Mouse (Mus musculus) MEL (cell line): ENCODE measurements around the gene Gm11549. TPM values are rescaled to one million over a fixed set of nuclear protein-coding genes. Genes with fewer than 3 reads are reported as not detected.
A peak's percentile ranks its signal among the peaks of the same experiment; 100 is the strongest.

Experiments
- DNase-seq: peaks from one replicate; pipeline ENCODE4 v3.0.0; 2011; ENCODE audit warnings: low read depth, low spot score
- H3K27ac ChIP-seq: 2 replicates; pipeline ENCODE4 v1.5.1; 2012; ENCODE audit warnings: low read depth, mild to moderate bottlenecking, control low read depth, low read length, moderate library complexity; ENCODE audit not compliant: control insufficient read depth
- H3K27me3 ChIP-seq, 2 experiments: fragments of 150-350 bp in 1 of 2; sonication (generic) in 1 of 2; 2 replicates each; pipeline ENCODE4 v1.6.1; 2012; ENCODE audit warnings: low read length in 2 of 2, mild to moderate bottlenecking in 2 of 2, improper control_type of control experiment in 1 of 2, moderate library complexity in 1 of 2; ENCODE audit not compliant: insufficient read depth in 2 of 2, control insufficient read depth in 1 of 2
- H3K36me3 ChIP-seq, 2 experiments: 2 replicates each; pipeline ENCODE4 v1.6.1; 2012 to 2014; ENCODE audit warnings: low read length in 2 of 2, improper control_type of control experiment in 1 of 2, inconsistent platforms in 1 of 2, mild to moderate bottlenecking in 1 of 2; ENCODE audit not compliant: insufficient read depth in 2 of 2, control insufficient read depth in 1 of 2
- H3K4me1 ChIP-seq, 2 experiments: fragments of 150-350 bp in 1 of 2; sonication (generic) in 1 of 2; 2 replicates each; pipeline ENCODE4 v1.6.1; 2012; ENCODE audit warnings: low read length in 2 of 2, improper control_type of control experiment in 1 of 2, mild to moderate bottlenecking in 1 of 2; ENCODE audit not compliant: insufficient read depth in 2 of 2, control insufficient read depth in 1 of 2
- H3K4me3 ChIP-seq, 2 experiments: fragments of 150-350 bp in 1 of 2; sonication (generic) in 1 of 2; 2 replicates each; pipeline ENCODE4 v1.5.1; 2012; ENCODE audit warnings: low read depth in 2 of 2, low read length in 2 of 2, mild to moderate bottlenecking in 2 of 2, moderate library complexity in 2 of 2, control low read depth in 1 of 2, improper control_type of control experiment in 1 of 2; ENCODE audit not compliant: control insufficient read depth in 1 of 2, insufficient read depth in 1 of 2
- H3K79me2 ChIP-seq: 2 replicates; pipeline ENCODE4 v1.6.1; 2012; ENCODE audit warnings: mild to moderate bottlenecking, low read length, moderate library complexity; ENCODE audit not compliant: control insufficient read depth, poor library complexity, insufficient read depth
- H3K9ac ChIP-seq: 2 replicates; pipeline ENCODE4 v1.6.1; 2012; ENCODE audit warnings: low read depth, mild to moderate bottlenecking, control low read depth, low read length, moderate library complexity; ENCODE audit not compliant: control insufficient read depth, poor library complexity, severe bottlenecking
- H3K9me3 ChIP-seq: fragments of 150-350 bp; sonication (generic); replicated peaks from 2 replicates; pipeline ENCODE4 v1.6.1; 2012; ENCODE audit warnings: mild to moderate bottlenecking, low read length, improper control_type of control experiment, moderate library complexity; ENCODE audit not compliant: insufficient read depth
- BHLHE40 ChIP-seq: IDR thresholded peaks from 2 replicates; pipeline ENCODE4 v1.6.1; 2012; ENCODE audit warnings: low read depth, mild to moderate bottlenecking, inconsistent platforms, low read length, improper control_type of control experiment, borderline replicate concordance
- CHD2 ChIP-seq: IDR thresholded peaks from 2 replicates; pipeline ENCODE4 v1.6.1; 2011; ENCODE audit warnings: low read length, improper control_type of control experiment
- CTCF ChIP-seq, 3 experiments: IDR thresholded peaks in 2 of 3; conservative IDR thresholded peaks in 1 of 3; 2 replicates each; pipeline ENCODE4 v1.5.1; 2011 to 2012; ENCODE audit warnings: low read length in 3 of 3, low read depth in 2 of 3, mild to moderate bottlenecking in 2 of 3, improper control_type of control experiment in 1 of 3, inconsistent platforms in 1 of 3, mixed read lengths in 1 of 3, moderate library complexity in 1 of 3; ENCODE audit not compliant: control insufficient read depth in 1 of 3, insufficient read depth in 1 of 3, poor library complexity in 1 of 3, severe bottlenecking in 1 of 3
- E2F4 ChIP-seq: IDR thresholded peaks from 2 replicates; pipeline ENCODE4 v1.6.1; 2011; ENCODE audit warnings: low read depth, low read length, improper control_type of control experiment, borderline replicate concordance
- ELF1 ChIP-seq: IDR thresholded peaks from 2 replicates; pipeline ENCODE4 v1.6.1; 2014; ENCODE audit warnings: low read depth, mild to moderate bottlenecking, inconsistent platforms, low read length, improper control_type of control experiment, moderate library complexity
- EP300 ChIP-seq, 2 experiments: IDR thresholded peaks; 2 replicates each; pipeline ENCODE4 v1.6.1; 2011; ENCODE audit warnings: improper control_type of control experiment in 2 of 2, low read length in 2 of 2, low read depth in 1 of 2, mild to moderate bottlenecking in 1 of 2
- ETS1 ChIP-seq: IDR thresholded peaks from 2 replicates; pipeline ENCODE4 v1.6.1; 2012; ENCODE audit warnings: low read depth, mild to moderate bottlenecking, inconsistent platforms, low read length, improper control_type of control experiment, moderate library complexity
- GATA1 ChIP-seq: IDR thresholded peaks from 2 replicates; pipeline ENCODE4 v1.6.1; 2011; ENCODE audit warnings: low read depth, low read length, improper control_type of control experiment
- HCFC1 ChIP-seq: IDR thresholded peaks from 2 replicates; pipeline ENCODE4 v1.6.1; 2012; ENCODE audit warnings: low read depth, mild to moderate bottlenecking, inconsistent platforms, low read length, improper control_type of control experiment, moderate library complexity
- JUND ChIP-seq: IDR thresholded peaks from 2 replicates; pipeline ENCODE4 v1.6.1; 2011; ENCODE audit warnings: low read depth, mild to moderate bottlenecking, improper control_type of control experiment, low read length
- KAT2A ChIP-seq: conservative IDR thresholded peaks from 2 replicates; pipeline ENCODE4 v1.6.1; 2012; ENCODE audit warnings: low read depth, low read length, improper control_type of control experiment, inconsistent platforms
- MAFK ChIP-seq: IDR thresholded peaks from 2 replicates; pipeline ENCODE4 v1.6.1; 2011; ENCODE audit warnings: low read depth, mild to moderate bottlenecking, low read length, improper control_type of control experiment, borderline replicate concordance
- MAX ChIP-seq: IDR thresholded peaks from 2 replicates; pipeline ENCODE4 v1.6.1; 2011; ENCODE audit warnings: low read length, improper control_type of control experiment
- MAZ ChIP-seq: IDR thresholded peaks from 2 replicates; pipeline ENCODE4 v1.6.1; 2012; ENCODE audit warnings: low read depth, mild to moderate bottlenecking, inconsistent platforms, low read length, improper control_type of control experiment
- MEF2A ChIP-seq: IDR thresholded peaks from 2 replicates; pipeline ENCODE4 v1.6.1; 2014; ENCODE audit warnings: low read depth, mild to moderate bottlenecking, inconsistent platforms, low read length, improper control_type of control experiment; ENCODE audit not compliant: poor library complexity, insufficient replicate concordance, severe bottlenecking; ENCODE audit errors: extremely low read depth
- MXI1 ChIP-seq: IDR thresholded peaks from 2 replicates; pipeline ENCODE4 v1.6.1; 2011; ENCODE audit warnings: mild to moderate bottlenecking, low read depth, low read length, improper control_type of control experiment
- MYC ChIP-seq: IDR thresholded peaks from 2 replicates; pipeline ENCODE4 v1.6.1; 2011; ENCODE audit warnings: low read depth, mild to moderate bottlenecking, low read length, improper control_type of control experiment, moderate library complexity
- NRF1 ChIP-seq: IDR thresholded peaks from 2 replicates; pipeline ENCODE4 v1.6.1; 2014; ENCODE audit warnings: low read depth, mild to moderate bottlenecking, inconsistent platforms, low read length, improper control_type of control experiment, moderate library complexity; ENCODE audit not compliant: poor library complexity, insufficient read depth, severe bottlenecking
- POLR2AphosphoS2 ChIP-seq: IDR thresholded peaks from 2 replicates; pipeline ENCODE4 v1.6.1; 2011; ENCODE audit warnings: low read length, improper control_type of control experiment
- POLR2AphosphoS5 ChIP-seq: IDR thresholded peaks from 2 replicates; pipeline ENCODE4 v1.6.1; 2012; ENCODE audit warnings: low read depth, borderline replicate concordance, mild to moderate bottlenecking, inconsistent platforms, low read length, moderate library complexity, mixed read lengths
- RAD21 ChIP-seq: IDR thresholded peaks from 2 replicates; pipeline ENCODE4 v1.6.1; 2011; ENCODE audit warnings: mild to moderate bottlenecking, low read depth, low read length, improper control_type of control experiment
- RCOR1 ChIP-seq: IDR thresholded peaks from 2 replicates; pipeline ENCODE4 v1.6.1; 2012; ENCODE audit warnings: low read depth, mild to moderate bottlenecking, inconsistent platforms, low read length, improper control_type of control experiment
- SIN3A ChIP-seq: IDR thresholded peaks from 2 replicates; pipeline ENCODE4 v1.6.1; 2012; ENCODE audit warnings: low read length, improper control_type of control experiment, inconsistent platforms
- SMC3 ChIP-seq: IDR thresholded peaks from 2 replicates; pipeline ENCODE4 v1.6.1; 2011; ENCODE audit warnings: low read depth, low read length, improper control_type of control experiment
- TAL1 ChIP-seq: IDR thresholded peaks from 2 replicates; pipeline ENCODE4 v1.6.1; 2012; ENCODE audit warnings: mild to moderate bottlenecking, inconsistent platforms, low read length, moderate library complexity, mixed read lengths
- TCF12 ChIP-seq: IDR thresholded peaks from 2 replicates; pipeline ENCODE4 v1.6.1; 2014; ENCODE audit warnings: low read depth, mild to moderate bottlenecking, inconsistent platforms, low read length, improper control_type of control experiment, moderate library complexity
- UBTF ChIP-seq: IDR thresholded peaks from 2 replicates; pipeline ENCODE4 v1.6.1; 2012; ENCODE audit warnings: low read depth, mild to moderate bottlenecking, inconsistent platforms, low read length, improper control_type of control experiment, moderate library complexity, borderline replicate concordance; ENCODE audit not compliant: insufficient read depth
- USF1 ChIP-seq: IDR thresholded peaks from 2 replicates; pipeline ENCODE4 v1.6.1; 2014; ENCODE audit warnings: low read depth, mild to moderate bottlenecking, inconsistent platforms, low read length, improper control_type of control experiment, moderate library complexity
- ZC3H11A ChIP-seq: IDR thresholded peaks from 2 replicates; pipeline ENCODE4 v1.6.1; 2012; ENCODE audit warnings: low read depth, mild to moderate bottlenecking, inconsistent platforms, low read length, improper control_type of control experiment
- ZNF384 ChIP-seq: IDR thresholded peaks from 2 replicates; pipeline ENCODE4 v1.6.1; 2012; ENCODE audit warnings: low read depth, mild to moderate bottlenecking, inconsistent platforms, low read length, improper control_type of control experiment
- polyA plus RNA-seq, 2 experiments: library from polyadenylated mRNA; stranded (reverse) in 1 of 2; unstranded in 1 of 2; fragments of >175 nt in 1 of 2; fragments of >200 nt in 1 of 2; gene quantifications; 2 replicates each; pipeline versions ENCODE4 v1.2.1 to v1.2.4; 2012; ENCODE audit warnings: low replicate concordance in 2 of 2, low read depth in 1 of 2; ENCODE audit not compliant: insufficient read length in 2 of 2, insufficient read depth in 1 of 2, missing spikeins in 1 of 2
- total RNA-seq: library from RNA; depleted of rRNA; stranded (reverse); fragments of 300-350 nt; gene quantifications from 2 replicates; pipeline ENCODE4 v1.2.3, GENCODE M21; 2012

Gm11549 gene
- total and polyA plus RNA-seq, 3 experiments, result not detected

DNA sequence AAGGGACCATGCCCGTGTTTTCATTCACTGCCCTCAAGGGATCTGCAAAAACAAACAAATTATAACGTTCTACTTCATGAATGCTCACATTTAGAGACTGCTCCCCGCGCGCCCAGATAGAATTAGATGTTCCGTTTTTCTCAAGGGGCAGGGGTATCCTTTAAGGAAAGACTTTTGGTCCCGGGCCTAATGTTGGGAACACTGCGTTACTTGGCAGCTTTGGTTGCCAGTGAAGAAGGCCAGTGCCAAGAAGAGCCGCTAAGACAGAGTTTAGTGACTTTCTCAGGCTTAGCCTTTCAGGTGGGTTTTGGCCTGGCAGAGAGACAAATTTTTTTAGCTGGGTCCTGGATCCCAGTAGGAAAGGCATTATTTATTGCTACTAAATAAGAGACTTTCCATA lies 25.3 kb downstream of the Gm11549 start:
- Histone ChIP-seq H3K9me3 (no peaks in the 10 kb centered on the region), H3K79me2 (no peaks in the 10 kb centered on the region), H3K4me3 (no peak overlapping the region), H3K36me3 (peaks cover 0 to 22% of the 10 kb centered on the region in 2 experiments; a peak in 2 of 4 replicates), H3K27me3 (no peaks in the 10 kb centered on the region), H3K9ac (no peak overlapping the region), H3K4me1 (peaks cover 6 to 27% of the 10 kb centered on the region in 2 experiments), H3K27ac (no peak overlapping the region)
- no peak for DNase-seq
- TF ChIP-seq KAT2A (no peak), CHD2 (no peak), GATA1 (no peak), NRF1 (no peak), TCF12 (no peak), RAD21 (no peak), CTCF (IDR thresholded peaks at IDR 0.05 in 2 of 3, conservative IDR thresholded peaks at IDR 0.05 in 1 of 3; ENCODE audit: control insufficient read depth in 1 of 3, insufficient read depth in 1 of 3, low read depth in 2 of 3, low read length in 3 of 3, poor library complexity in 1 of 3, severe bottlenecking in 1 of 3) (no peak), USF1 (no peak), POLR2AphosphoS2 (no peak), SMC3 (no peak), TAL1 (no peak), JUND (no peak), MYC (no peak), MXI1 (no peak), MAFK (no peak), MAZ (no peak), HCFC1 (no peak), ZNF384 (no peak)

DNA sequence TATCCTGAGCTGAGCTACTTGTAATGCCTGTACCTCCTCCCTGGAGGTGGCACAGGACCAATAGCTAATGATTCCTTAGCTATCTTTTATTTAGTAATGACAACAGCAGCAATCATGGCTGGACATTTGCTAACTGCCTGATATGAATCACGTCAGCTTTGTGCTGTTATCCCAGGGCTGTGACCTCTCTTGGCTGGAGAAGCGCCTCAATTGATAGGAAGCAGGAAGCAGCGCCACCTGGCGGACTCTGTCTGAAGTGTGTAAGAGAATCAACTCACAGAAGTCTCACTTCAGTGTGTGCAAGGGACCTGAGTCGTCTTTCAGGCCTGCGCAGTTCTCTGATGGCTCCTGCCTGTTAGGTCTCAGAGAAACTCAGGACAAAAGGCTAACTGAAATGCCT lies 26.2 kb downstream of the Gm11549 start:
- Histone ChIP-seq H3K9ac (no peak overlapping the region), H3K36me3 (peaks cover 0 to 22% of the 10 kb centered on the region in 2 experiments; a peak in 2 of 4 replicates), H3K4me3 (peak overlapping the region; percentile 62 to 67), H3K79me2 (no peaks in the 10 kb centered on the region), H3K27me3 (no peaks in the 10 kb centered on the region), H3K27ac (no peak overlapping the region), H3K4me1 (peaks cover 6 to 28% of the 10 kb centered on the region in 2 experiments), H3K9me3 (no peaks in the 10 kb centered on the region)
- peak; percentile 90 for DNase-seq
- no peak for TF ChIP-seq E2F4
- peak; percentile 18; the same call in 1 of the 2 replicates for TF ChIP-seq NRF1
- TF ChIP-seq ETS1, result no peak
- TF ChIP-seq UBTF, result no peak
- TF ChIP-seq MEF2A, result no peak
- TF ChIP-seq RAD21, result peak; percentile 85
- TF ChIP-seq SMC3, result peak; percentile 91
- TF ChIP-seq POLR2AphosphoS5, result no peak
- TF ChIP-seq CHD2, result no peak
- TF ChIP-seq MAZ, result no peak
- peak; percentile 39; the same call in 1 of the 2 replicates for TF ChIP-seq RCOR1
- TF ChIP-seq MAFK, result no peak
- TF ChIP-seq EP300 (IDR thresholded peaks at IDR 0.05; ENCODE audit: low read depth in 1 of 2, low read length in 2 of 2), result no peak
- TF ChIP-seq MYC, result no peak
- TF ChIP-seq SIN3A, result peak; percentile 45; the same call in 1 of the 2 replicates
- no peak for TF ChIP-seq ELF1
- TF ChIP-seq ZC3H11A, result peak; percentile 86
- TF ChIP-seq POLR2AphosphoS2, result no peak
- TF ChIP-seq ZNF384, result no peak
- TF ChIP-seq MXI1, result no peak
- TF ChIP-seq USF1, result no peak
- peak; percentile 32; the same call in 1 of the 2 replicates for TF ChIP-seq BHLHE40
- no peak for TF ChIP-seq KAT2A
- 0 out of 2 replicates have a peak, but pooled peaks have one; percentile 41 for TF ChIP-seq HCFC1
- no peak for TF ChIP-seq MAX
